Mouse (Mus musculus): ENCODE data around the gene Cdc25b. TPM values are rescaled to one million over a fixed set of nuclear protein-coding genes. Genes with fewer than 3 reads are reported as not detected.
"Not testable (repeated sequence)": the region's sequence is repeated elsewhere in the genome, so short reads cannot be mapped to it uniquely, and the experiment has no call there.

Gene Cdc25b
- total RNA-seq, 2 experiments from 2014 or later, result 19.7 to 27.0 TPM

DNA sequence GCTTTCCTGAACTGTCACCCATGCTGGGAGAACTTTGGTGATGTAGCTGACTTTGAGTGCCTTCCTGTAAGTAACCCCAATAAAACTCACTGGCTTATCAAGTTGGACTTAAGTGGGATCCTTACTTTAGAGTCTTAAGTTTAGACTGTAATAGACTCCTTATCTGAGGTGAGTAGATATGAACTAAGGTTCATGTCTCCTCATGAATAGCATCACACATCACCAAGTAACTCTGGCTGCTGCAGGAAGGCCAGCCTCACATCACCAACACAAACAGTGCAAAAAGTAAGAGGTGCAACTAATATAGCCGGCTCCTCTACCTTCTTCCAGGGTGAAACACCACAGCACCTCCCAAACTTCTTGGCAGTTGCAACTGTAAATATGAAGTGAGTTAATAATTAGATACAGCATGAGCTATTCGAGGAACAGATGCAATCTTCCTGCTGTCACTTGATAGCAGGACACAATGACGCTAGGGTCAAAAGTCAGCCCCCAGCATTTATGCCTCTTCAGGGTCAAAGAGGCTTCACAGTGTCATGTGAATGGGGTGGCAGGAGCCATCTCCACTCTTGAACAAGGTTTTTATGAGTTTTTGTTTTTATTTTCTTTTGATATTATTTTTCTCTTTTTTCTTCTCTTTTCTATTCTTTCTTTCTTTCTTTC lies 35.2 kb downstream of the Cdc25b start:
- no peak for DNase-seq (ENCODE audit: low spot score in 2 of 2)

GRCm38 (mm10) chr2:131222562-131222961 lies 35.8 kb downstream of the Cdc25b start:
- no peak for DNase-seq (ENCODE audit: low spot score in 2 of 2)

DNA sequence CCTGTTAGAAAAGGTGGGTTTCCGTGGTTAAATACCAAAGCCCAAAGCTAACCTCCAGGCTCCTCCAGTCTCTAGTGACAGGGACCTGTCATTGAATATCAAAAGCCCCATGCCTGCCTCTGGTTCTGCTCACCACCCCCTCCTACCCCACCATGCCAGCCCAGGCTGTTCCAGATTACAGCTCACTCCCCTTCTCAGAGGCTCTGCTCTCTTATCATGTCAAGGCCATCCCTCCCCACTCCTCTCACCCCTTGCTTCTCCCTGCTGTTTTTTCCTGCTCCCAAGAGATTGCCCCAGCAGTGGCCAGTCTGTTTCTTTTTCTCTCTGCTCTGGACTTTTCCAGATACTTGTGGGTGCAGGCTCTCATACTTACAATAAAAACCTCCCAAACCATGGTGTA lies 36.8 kb downstream of the Cdc25b start:
- DNase-seq (ENCODE audit: low spot score in 2 of 2), result no peak

DNA sequence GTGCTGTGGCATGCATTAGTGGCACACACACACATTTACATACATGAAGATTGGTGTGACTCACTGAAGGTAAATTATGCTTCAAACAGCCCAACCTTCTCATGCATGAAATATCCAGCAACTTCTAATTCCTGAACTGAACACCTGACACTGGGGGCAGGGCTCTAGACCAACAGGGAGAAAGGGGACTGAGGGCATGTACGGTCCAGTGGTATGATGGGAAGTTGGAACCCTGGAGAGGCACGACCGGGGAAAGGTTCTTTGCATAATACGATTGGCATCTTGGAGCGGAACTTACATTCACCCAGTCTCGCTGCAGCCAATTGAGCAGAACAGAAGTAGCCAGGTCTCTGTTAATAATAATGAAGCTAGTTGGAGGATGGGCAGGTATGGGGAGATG lies 38.4 kb downstream of the Cdc25b start:
- no peak for DNase-seq (ENCODE audit: low spot score in 2 of 2)

DNA sequence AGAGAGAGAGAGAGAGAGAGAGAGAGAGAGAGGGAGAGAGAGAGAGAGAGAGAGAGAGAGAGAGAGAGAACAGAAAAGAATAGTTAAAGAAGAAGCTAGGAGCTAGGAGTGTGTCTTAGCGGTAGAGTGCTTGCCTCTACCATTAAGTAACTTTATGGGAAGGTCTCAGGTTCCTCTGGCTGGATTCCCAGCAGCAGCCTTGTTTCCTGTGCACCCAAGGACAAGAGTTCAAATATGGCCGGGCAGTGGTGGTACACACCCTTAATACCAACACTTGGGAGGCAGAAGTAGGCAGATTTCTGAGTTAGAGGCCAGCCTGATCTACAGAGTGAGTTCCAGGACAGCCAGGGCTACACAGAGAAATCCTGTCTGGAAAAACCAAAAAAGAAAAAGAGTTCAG lies 39.9 kb downstream of the Cdc25b start:
- DNase-seq (ENCODE audit: low spot score in 2 of 2), result not testable (repeated sequence)

DNA sequence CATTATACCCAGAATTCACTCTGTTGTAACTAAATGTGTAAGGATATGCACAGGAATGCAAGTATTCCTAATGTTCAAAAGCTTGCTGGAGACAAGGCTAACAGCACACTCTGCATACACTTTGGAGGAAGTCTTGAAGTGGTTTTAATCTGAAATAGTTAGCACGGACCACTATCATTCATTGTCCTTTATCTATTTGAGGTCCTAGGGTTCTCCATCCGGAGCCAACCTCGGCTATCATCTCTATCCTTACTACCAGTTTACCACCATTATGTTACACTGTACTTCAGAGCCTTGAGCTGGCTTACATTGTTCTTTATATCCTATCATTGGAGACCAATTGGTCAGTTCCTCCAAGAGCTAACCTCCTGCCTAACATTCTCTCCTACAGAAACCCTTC lies 40.5 kb downstream of the Cdc25b start:
- DNase-seq (ENCODE audit: low spot score in 2 of 2), result no peak

GRCm38 (mm10) chr2:131232558-131232957 lies 45.8 kb downstream of the Cdc25b start:
- DNase-seq (ENCODE audit: low spot score in 2 of 2), result no peak

DNA sequence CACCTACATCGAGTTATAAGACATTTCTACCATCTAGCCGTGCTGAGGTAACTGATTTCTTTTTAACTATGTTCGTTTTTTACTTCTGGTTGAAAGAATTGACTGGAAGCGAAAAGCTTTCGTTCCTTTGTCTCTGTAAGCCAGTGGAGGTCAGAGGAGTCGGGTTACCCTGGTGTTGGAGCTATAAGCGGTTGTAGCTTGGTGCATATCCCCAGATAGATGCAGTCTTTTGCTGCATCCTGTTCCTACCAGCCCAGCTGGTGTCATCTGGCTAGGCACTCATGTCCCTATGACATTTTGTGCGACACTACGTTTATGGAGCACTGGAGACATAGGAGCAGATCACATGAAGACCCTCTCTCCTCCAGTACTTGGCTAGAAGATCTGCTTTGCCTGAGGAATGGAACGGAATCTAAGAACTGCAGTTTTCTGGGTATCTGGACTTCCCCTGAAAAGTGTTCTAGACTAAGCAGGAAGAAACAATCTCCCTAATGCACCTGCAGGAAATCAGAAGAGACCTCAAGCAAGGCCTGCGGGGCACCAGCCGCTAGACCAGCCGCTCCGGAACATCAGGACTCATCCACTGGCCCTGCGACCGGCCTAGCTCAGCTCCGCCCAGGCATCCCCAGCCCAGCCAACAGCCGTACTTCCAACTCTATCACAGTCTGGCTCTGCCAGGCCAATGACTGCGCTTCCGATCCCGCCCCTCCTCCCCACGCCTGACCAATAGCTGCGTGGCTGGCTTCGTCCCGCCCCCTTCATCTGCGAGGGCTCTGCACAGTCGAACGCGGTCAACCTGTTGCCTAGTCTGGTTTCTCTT lies 46.8 kb downstream of the Cdc25b start, which contains the start of gene Mavs:
TSS of gene Mavs (plus strand) at position 757 of the 820 bp plus-strand sequence.
- peak; percentile 90 to 93 for DNase-seq (ENCODE audit: low spot score in 2 of 2)

- DNase-seq (ENCODE audit: low spot score in 2 of 2), result no peak
Measured at GRCm38 (mm10) chr2:131234127-131234650, 47.4 kb downstream of the Cdc25b start.

DNA sequence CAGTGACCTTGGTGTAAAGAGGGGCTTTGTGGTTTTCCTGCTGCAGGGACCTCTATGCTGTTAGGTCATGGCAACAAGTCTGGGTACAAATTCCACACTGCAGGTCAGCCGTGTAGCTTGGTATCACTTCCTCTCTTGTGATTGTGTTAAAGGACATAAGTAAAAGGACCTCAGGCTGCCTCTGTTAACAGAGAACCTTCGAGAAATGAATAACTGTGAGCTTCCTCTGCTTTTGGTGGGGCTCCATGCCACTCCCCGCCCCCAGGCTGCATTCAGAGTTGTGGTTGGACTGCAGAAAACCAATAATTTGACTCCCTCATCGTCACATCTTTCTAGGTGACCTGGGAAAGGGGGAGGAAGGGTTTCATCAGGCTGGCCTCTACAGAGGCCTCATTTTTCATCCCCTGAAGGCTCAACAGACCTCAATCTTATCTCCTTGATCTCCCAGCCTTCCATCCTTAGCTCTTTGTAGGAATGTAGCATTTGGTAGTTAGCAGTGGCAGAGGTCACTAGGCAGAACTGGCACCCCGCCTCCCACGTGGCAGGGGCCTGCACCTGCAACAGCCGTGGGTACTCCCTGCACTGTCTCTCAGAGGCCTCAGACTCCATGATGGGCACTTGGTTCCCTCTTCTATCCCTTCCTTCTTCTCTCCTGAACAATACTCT lies 48.4 kb downstream of the Cdc25b start:
- no peak for DNase-seq (ENCODE audit: low spot score in 2 of 2)

DNA sequence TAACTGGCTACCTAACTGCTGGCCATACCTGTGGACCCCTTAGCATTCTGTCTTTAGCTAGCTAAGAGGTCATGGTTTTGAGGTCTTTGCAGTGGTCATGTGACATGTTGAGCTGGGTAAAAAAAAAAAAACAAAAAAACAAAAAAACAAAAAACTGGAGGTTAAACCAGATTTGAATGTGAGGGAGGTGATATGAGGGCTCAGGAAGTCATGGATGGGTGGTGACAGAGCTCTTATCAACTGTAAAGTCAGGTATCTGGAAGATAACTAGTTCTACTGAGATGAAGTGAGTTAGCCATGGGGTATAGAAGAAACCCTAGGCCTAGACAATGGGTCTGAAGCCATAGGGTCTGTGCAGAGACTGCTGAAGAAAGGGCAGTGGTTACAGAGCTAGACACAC lies 55.4 kb downstream of the Cdc25b start:
- DNase-seq (ENCODE audit: low spot score in 2 of 2), result no peak

DNA sequence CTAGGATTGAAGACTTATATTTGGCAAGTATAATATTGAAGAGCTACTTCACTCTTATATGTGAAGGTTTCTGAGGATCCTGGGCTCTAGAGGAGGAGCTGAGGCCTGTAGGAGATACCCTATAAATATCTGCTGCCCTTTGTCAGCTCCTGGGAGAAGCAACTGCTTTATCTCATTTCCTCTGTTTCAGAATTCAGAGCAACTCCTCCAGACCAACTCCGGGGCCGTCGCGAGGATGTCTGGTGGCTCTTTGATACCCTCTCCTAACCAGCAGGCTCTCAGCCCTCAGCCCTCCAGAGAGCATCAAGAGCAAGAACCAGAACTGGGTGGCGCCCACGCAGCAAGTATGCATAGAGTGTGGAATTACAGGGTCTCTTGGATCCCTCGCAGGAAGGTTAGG lies 56.2 kb downstream of the Cdc25b start:
- no peak for DNase-seq (ENCODE audit: low spot score in 2 of 2)

Other genes starting within 250 kb of the Cdc25b start
- 10 to 100 TPM; 38.7 to 40.0 TPM for gene Gfra4, start 143.9 kb upstream of the Cdc25b start, total RNA-seq (2021)
- gene Adam33, start 123.1 kb upstream of the Cdc25b start, total RNA-seq (2021), result 1 to 10 TPM; 1.1 to 1.4 TPM
- gene Siglec1, start 100.2 kb upstream of the Cdc25b start, total RNA-seq (2021), result under 1 TPM; 0.50 to 0.51 TPM
- gene Hspa12b, start 59.7 kb upstream of the Cdc25b start, total RNA-seq (2021), result 10 to 100 TPM in 1 of 2 experiments, 1 to 10 TPM in 1; 9.3 to 10.9 TPM
- gene Gm11037, start 53.5 kb upstream of the Cdc25b start, total RNA-seq (2021), result not detected
- gene 1700037H04Rik, start 26.9 kb upstream of the Cdc25b start, total RNA-seq (2021), result 10 to 100 TPM; 64.4 to 70.0 TPM
- gene Cenpb, start 6.9 kb upstream of the Cdc25b start, total RNA-seq (2021), result 100 to 1,000 TPM; 106 to 108 TPM
- 10 to 100 TPM; 21.9 to 22.7 TPM for gene Spef1, start 333 bp downstream of the Cdc25b start, total RNA-seq (2021)
- gene Ap5s1, start 20.1 kb downstream of the Cdc25b start, total RNA-seq (2021), result 10 to 100 TPM; 21.0 to 22.4 TPM
- gene Mavs, start 47.1 kb downstream of the Cdc25b start, total RNA-seq (2021), result 1 to 10 TPM; 6.8 to 7.4 TPM
- gene Pank2, start 75.5 kb downstream of the Cdc25b start, total RNA-seq (2021), result 10 to 100 TPM; 64.8 to 69.1 TPM
- 10 to 100 TPM; 29.8 to 30.8 TPM for gene Rnf24, start 165.9 kb downstream of the Cdc25b start, total RNA-seq (2021)